Mouse (Mus musculus): Measurements from ENCODE around the gene Rpn1.

Gene Rpn1

DNA sequence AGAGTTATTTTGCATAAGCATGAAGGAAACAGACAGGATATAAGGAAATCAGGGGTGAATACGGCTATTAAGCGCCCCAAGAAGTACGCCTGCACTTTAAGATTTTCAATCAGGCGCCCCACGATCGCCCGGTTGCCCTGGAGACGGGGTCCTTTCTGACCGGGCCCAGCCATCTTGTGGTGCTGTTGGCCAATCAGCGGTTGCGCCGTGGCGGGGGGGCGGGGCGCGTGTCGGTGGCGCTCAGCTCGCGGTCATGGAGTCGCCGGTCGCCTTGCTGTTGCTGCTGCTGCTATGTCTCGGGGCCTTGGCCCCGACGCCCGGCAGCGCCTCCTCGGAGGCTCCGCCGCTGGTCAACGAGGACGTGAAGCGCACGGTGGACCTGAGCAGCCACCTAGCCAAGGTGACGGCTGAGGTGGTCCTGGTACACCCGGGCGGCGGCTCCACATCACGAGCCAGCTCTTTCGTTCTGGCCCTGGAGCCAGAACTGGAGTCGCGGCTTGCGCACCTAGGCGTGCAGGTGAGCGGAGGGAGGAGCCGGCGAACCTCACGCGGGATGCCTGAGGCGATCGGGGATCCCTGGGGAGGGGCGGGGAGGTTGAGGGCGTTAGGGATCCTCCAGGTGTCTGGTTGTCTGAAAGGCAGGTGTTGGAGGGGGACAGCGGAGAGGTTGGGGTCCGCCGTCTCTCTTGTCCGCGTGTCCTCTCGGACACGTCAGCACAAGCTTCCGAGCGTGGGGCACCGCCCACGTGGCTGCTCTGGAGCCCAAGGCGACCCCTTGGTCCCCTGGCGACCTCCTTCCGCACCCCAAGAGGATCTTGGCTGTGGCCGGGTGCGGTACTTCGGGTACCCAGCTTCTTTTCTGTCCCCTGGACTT lies at the start of gene Rpn1:
Rpn1 (plus strand) TSS at position 205 of the 874 bp plus-strand sequence.
- DNase-seq (ENCODE audit: low spot score in 2 of 2): peak; percentile 95 to 96

GRCm38 (mm10) chr6:88037471-88038045 lies 46.7 kb upstream of the Rpn1 start:
- no peak for DNase-seq (ENCODE audit: low spot score in 2 of 2)

DNA sequence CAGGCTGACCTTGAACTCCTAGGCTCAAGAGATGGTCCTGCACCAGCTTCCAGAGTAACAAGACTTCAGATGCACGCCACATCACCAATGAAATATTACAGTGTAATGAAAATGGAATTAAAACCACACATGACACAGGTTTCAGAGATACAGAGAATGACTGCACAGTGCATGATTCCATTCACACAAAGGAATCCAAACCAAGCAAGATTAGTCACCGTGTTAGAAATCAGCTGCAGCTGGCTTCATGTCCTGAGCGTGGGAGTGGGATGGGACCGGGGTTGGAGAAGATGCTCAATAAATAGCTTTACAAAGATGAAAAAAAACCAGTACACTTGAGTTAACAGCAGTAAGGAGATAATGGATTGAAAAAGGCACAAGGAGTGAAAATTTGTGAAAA lies 44.9 kb upstream of the Rpn1 start:
- DNase-seq (ENCODE audit: low spot score in 2 of 2): peak; percentile 31 to 45

- no peak for DNase-seq (ENCODE audit: low spot score in 2 of 2)
Observed at GRCm38 (mm10) chr6:88041221-88041620, 43.1 kb upstream of the Rpn1 start.

GRCm38 (mm10) chr6:88042336-88042735 lies 41.9 kb upstream of the Rpn1 start:
- no peak for DNase-seq (ENCODE audit: low spot score in 2 of 2)

- DNase-seq (ENCODE audit: low spot score in 2 of 2): no peak
Observed at GRCm38 (mm10) chr6:88044234-88044576, 40.1 kb upstream of the Rpn1 start.

DNA sequence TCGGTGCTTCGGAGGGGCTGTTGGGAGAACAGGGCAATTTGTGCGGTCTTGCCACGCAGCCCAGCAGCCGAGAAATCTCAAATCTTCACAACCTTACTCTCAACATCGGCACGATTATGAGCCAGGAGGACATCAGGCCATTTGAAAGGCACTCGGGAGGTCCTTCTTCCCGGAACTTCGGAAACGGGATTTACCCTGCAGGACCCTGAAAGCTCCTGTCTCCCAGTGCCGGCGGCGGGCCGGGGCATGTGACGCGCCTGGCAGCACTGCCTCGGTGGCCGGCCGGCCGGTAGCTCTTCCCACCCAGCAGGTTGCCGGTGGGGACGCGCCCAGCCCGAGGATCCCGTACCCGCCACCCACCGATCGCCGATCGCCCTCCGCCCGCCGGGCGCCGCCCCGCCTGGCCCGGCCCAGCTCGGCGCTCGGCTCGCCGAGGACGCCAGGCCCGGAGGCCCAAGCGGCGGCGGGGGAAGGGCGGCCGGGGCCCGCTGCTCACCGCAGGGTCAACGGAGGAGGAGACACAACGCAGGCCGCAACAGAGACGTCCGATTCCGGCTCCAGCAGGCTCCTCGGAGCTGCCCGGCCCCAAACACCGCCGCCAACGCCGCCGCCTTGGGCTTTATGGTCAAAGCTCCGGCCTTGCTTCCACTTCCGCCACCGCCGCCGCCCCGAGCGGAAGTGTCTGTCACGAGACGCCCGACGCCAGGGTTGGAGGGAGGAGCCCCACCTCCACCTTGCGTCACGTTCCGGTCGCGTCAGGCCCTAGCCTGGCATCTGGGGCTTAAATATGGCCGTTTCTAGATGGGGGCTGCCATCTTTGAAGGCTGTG lies 39.5 kb upstream of the Rpn1 start, which contains the start of gene Rab7:
Rab7 (minus strand) TSS at position 694 of the 829 bp plus-strand sequence.
- DNase-seq (ENCODE audit: low spot score in 2 of 2): peak; percentile 96

DNA sequence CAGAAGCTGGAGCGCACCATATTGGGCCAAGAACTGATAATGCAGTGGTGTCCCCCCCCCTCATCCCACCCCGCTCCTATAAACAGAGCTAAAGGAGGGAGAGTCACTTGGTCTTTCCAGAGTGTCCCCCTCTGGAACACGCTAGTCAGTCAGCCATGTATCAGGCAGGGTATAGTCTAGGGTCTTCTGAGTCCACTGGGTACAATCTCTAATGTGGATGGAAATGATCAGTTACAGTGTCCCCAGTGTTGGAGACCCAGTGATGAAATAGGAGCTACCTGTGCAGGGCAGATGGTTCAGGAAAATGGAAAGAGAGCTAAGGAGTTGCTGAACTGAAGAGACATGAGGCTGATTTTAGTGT lies 38.9 kb upstream of the Rpn1 start:
- DNase-seq (ENCODE audit: low spot score in 2 of 2): no peak

GRCm38 (mm10) chr6:88047853-88048252 lies 36.4 kb upstream of the Rpn1 start:
- DNase-seq (ENCODE audit: low spot score in 2 of 2): no peak

DNA sequence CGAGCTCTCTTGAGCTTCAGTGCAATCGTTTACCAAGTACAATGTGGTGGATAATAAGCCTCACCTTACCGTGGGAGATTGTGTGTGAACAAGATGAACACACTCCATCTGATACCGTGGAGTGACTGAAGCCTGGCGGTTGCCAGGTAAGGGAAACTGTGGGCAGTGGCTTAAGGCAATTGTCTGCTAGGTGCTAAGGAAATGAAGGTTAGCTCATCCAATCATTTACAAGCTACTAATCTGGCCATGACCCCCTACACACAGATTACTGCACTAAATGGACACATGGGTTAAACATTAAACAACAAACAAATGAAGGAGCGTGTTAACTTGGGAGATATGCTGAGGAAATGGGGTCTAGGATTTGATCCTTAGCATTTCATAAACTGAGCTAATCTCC lies 35.3 kb upstream of the Rpn1 start:
- DNase-seq (ENCODE audit: low spot score in 2 of 2): no peak

DNA sequence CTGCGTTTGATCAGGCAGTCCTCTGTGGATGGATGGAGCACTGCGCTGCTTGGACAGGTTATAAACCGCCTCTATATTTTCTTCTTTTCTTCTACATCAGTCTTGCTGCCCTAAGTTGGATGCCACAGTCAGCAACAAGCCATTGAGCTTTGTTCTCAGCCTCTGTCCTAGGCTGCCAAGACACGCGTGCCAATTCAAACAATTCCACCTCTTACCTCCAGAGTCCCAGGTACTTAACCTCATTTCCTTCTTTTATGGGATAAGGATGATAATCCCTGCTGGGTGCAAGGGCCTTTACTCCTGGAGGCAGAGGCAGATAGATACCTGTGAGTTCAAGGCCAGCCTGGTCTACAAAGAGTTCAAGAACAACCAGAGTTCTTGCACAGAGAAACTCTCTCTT lies 33.1 kb upstream of the Rpn1 start:
- DNase-seq (ENCODE audit: low spot score in 2 of 2): no peak

- DNase-seq (ENCODE audit: low spot score in 2 of 2): no peak
Observed at GRCm38 (mm10) chr6:88053228-88054080, 30.8 kb upstream of the Rpn1 start.

DNA sequence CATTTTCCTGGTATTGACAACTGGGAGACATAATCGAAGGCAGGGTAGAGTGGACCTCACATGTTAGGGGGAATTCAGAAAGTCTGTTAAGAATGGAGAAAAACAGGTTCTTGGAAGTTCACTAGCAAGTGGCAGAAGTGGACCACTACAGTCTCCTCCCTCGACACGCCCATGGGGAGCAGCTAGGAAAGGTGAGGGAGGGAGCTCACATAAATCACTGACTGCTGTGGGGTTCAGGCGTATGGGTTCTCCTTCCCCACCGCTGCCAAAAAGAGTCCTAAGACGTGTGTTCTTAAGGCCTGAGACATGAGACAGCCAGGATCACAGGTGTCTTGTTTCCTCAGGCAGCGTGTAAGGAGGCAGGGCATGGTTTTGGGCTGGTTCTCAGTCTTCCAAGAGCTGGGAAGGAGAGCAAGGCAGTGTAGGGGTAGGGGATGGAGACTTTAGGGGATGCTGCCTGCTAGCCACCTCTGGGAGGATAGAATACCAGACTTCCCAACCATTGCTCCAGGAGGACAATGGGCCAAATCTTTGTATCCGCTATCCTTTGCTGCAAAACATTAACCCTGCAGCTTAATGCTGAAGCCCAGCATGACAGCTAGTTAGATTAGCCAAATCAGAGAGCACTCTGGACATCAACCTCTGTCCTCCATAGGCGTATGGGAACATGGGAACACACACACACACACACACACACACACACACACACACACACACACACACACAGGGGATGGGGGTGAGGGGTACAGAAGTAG lies 30.0 kb upstream of the Rpn1 start:
- DNase-seq (ENCODE audit: low spot score in 2 of 2): no peak

GRCm38 (mm10) chr6:88055663-88056062 lies 28.6 kb upstream of the Rpn1 start:
- DNase-seq (ENCODE audit: low spot score in 2 of 2): no peak

- DNase-seq (ENCODE audit: low spot score in 2 of 2): peak; percentile 24 to 46
Observed at GRCm38 (mm10) chr6:88056866-88057265, 27.4 kb upstream of the Rpn1 start.

DNA sequence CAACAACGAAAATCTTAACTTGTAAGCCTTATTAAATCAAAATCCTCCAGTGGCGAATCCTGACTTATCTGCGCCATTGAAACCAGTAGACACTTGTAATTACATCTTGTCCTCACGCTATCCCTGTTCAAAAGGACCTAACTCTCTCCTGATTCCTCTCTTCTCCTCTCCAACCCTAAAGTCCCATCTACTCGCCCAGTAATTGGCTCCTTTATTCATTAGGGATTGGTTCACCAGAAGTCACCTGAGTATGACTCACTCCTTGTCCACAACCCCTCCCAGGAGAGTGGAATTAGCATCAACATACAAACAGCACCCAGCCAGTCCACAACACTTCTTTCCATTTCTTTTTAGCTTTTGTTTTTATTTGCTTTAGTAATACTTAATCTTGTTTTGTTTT lies 24.4 kb upstream of the Rpn1 start:
- DNase-seq (ENCODE audit: low spot score in 2 of 2): no peak

- DNase-seq (ENCODE audit: low spot score in 2 of 2): no peak
Observed at GRCm38 (mm10) chr6:88060602-88061001, 23.7 kb upstream of the Rpn1 start.

GRCm38 (mm10) chr6:88061406-88061805 lies 22.9 kb upstream of the Rpn1 start:
- no peak for DNase-seq (ENCODE audit: low spot score in 2 of 2)

DNA sequence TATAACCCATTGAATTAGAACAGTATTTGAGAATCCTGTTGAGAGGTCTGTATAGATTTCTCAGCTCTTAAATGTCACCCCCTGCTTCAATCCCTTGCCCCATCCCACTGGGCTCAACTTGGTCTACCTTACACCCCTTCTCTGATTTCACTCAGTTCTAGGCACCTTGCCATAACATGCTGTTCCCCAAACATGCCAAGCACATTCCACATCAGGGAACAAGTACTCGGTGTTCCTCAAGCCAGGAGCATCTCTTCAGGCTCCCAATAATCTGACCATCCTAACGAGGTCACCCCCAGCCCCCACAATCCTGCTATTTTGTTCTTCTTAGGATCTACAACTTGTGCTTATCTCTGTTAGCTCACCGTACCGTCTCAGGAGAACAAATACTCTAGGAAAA lies 21.9 kb upstream of the Rpn1 start:
- no peak for DNase-seq (ENCODE audit: low spot score in 2 of 2)

GRCm38 (mm10) chr6:88064072-88064642 lies 20.1 kb upstream of the Rpn1 start:
- no peak for DNase-seq (ENCODE audit: low spot score in 2 of 2)

Measured in right cerebral cortex, postnatal 36 days (tissue).